Mouse (Mus musculus) hindbrain, embryonic 11.5 days (tissue): ENCODE results near the gene Alkbh2. TPM values are rescaled to one million over a fixed set of nuclear protein-coding genes. Genes with fewer than 3 reads are reported as not detected.

Experiments
- ATAC-seq: fragments of 200-750 bp; cut with Nextera tagmentation; 2 replicates; pipeline ENCODE4 v1.8.0; 2017; ENCODE audit warnings: mild to moderate bottlenecking, moderate TSS enrichment, moderate library complexity; ENCODE audit not compliant: low FRiP score
- DNase-seq: peaks from one replicate; pipeline ENCODE4 v3.0.0-alpha.2; 2015; ENCODE audit warnings: low spot score
- H3K27ac ChIP-seq: fragments of 300-500 bp; sonication (generic); 2 replicates; pipeline ENCODE4 v1.5.1; 2014; ENCODE audit warnings: mild to moderate bottlenecking, low read depth, low read length
- H3K27me3 ChIP-seq: fragments of 300-500 bp; sonication (generic); 2 replicates; pipeline ENCODE4 v1.6.1; 2014; ENCODE audit warnings: mild to moderate bottlenecking, low read length, moderate library complexity, mixed read lengths; ENCODE audit not compliant: control insufficient read depth, insufficient read depth
- H3K36me3 ChIP-seq: fragments of 300-500 bp; sonication (generic); 2 replicates; pipeline ENCODE4 v1.6.1; 2014; ENCODE audit warnings: mild to moderate bottlenecking, low read length, moderate library complexity, mixed read lengths; ENCODE audit not compliant: control insufficient read depth, insufficient read depth
- H3K4me1 ChIP-seq: fragments of 300-500 bp; sonication (generic); replicated peaks from 2 replicates; pipeline ENCODE4 v1.6.1; 2014; ENCODE audit warnings: low read length, mixed read lengths; ENCODE audit not compliant: control insufficient read depth, insufficient read depth
- H3K4me2 ChIP-seq: fragments of 300-500 bp; sonication (generic); replicated peaks from 2 replicates; pipeline ENCODE4 v1.6.1; 2014; ENCODE audit warnings: mild to moderate bottlenecking, low read depth, low read length
- H3K4me3 ChIP-seq: fragments of 300-500 bp; sonication (generic); 2 replicates; pipeline ENCODE4 v1.5.1; 2014; ENCODE audit warnings: low read depth, low read length
- H3K9ac ChIP-seq: fragments of 300-500 bp; sonication (generic); 2 replicates; pipeline ENCODE4 v1.6.1; 2014; ENCODE audit warnings: low read depth, low read length
- H3K9me3 ChIP-seq: fragments of 300-500 bp; sonication (generic); 2 replicates; pipeline ENCODE4 v1.6.1; 2016; ENCODE audit warnings: low read length; ENCODE audit not compliant: control insufficient read depth
- WGBS: fragments of 180-500 bp; shearing (Covaris S2); extraction: QIAGEN DNeasy Blood & Tissue Kit; methylation state at CpG from one replicate; pipeline ENCODE4 v1.1.7; 2014; 5-methylcytosine and 5-hydroxymethylcytosine counted together
- polyA plus RNA-seq: library from polyadenylated mRNA; unstranded; fragments of >200 nt; fragmentation: Nextera tagmentation; extraction: Ambion mirVana; gene quantifications from 2 replicates; pipeline ENCODE4 v1.2.1, GENCODE M21; 2014

Alkbh2 gene
- polyA plus RNA-seq, 1 experiment from 2014 or later = 9.4 TPM

DNA sequence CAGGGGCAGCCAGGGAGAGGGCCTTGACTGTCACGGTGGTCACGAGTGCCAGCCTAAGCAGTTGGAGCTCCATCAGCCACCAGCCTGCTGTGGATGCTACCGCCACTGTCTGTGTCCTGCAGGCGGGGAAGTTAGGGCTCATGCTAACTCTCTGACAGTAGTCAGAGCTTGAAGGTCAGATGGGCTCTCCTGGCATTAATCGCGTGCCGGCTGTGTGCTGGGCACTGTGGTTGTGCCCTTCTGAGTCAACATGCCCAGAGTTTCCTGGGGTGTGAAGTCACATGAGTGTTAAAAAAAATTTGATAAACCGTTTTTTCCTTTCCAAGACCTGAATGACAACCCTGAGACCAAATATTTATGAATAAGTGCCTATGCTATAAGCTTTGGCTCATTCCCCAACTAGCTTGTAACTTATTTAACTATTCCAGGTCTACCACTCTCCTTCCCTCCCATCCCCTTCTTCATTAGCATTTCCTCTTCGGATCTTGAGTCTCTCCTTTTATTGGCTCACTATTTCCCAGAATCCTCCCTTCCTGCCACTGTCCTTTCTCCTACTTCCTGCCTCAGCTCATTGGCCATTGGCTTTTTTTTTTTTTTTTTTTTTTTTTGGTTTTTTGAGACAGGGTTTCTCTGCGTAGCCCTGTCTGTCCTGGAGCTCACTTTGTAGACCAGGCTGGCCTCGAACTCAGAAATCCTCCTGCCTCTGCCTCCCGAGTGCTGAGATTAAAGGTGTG lies 24.5 kb upstream of the Alkbh2 start:
- Histone ChIP-seq H3K4me2 (no peak overlapping the region), H3K27me3 (no peaks in the 10 kb centered on the region), H3K36me3 (no peaks in the 10 kb centered on the region), H3K9ac (no peak overlapping the region), H3K4me3 (no peak overlapping the region), H3K9me3 (no peaks in the 10 kb centered on the region), H3K27ac (no peak overlapping the region), H3K4me1 (no peaks in the 10 kb centered on the region)
- ATAC-seq = no peak
- WGBS = 89% methylated on average over 12 of the region's 12 CpGs
- DNase-seq = no peak

DNA sequence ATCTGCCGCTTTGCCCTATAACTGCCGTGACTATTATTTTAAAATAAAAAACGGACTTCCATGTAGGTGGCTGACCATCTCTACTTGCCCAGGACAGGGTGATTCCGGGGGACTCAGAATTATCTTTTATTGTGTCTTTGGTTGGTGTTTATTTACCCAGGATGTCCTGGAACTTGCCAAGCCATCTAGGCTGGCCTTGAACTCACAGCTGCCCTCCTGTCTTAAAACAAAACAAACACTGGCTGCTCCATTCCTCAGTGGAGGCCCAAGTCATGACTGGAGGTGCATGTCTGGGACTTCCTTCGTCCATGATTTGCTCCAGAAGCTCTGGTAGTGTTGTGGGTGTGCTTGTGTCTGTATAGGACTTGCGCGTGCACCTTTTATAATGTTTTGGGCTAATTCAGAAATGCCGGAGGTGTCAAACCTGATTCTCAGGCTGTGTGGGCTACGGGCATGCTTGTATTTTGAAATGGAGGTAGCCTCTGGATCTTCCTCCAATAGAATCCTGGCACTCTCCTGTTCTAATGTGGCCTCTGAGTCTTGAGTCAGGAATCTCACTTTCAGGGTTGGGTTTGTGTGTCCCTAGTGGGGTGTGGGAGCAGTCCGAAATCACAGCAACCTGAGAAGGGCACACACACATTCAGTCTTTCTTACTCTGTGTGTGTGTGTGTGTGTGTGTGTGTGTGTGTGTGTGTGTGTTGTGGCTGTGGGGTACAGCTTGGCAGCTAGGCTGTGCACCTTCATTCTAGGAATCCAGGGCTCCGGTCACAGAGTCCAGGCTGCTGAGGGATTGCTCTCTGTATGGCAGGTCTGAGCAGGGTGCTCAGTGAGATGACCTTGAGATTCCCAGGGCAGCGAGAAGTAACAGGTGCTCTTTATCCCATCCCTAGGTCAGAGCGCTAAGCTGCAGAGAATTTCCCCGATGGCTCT lies 19.3 kb upstream of the Alkbh2 start:
- Histone ChIP-seq H3K9ac (no peak overlapping the region), H3K36me3 (no peaks in the 10 kb centered on the region), H3K4me1 (no peaks in the 10 kb centered on the region), H3K4me2 (no peak overlapping the region), H3K27me3 (no peaks in the 10 kb centered on the region), H3K9me3 (no peaks in the 10 kb centered on the region), H3K4me3 (no peak overlapping the region), H3K27ac (no peak overlapping the region)
- ATAC-seq (no peak), DNase-seq (no peak)
- 85% methylated on average over 14 of the region's 14 CpGs for WGBS

DNA sequence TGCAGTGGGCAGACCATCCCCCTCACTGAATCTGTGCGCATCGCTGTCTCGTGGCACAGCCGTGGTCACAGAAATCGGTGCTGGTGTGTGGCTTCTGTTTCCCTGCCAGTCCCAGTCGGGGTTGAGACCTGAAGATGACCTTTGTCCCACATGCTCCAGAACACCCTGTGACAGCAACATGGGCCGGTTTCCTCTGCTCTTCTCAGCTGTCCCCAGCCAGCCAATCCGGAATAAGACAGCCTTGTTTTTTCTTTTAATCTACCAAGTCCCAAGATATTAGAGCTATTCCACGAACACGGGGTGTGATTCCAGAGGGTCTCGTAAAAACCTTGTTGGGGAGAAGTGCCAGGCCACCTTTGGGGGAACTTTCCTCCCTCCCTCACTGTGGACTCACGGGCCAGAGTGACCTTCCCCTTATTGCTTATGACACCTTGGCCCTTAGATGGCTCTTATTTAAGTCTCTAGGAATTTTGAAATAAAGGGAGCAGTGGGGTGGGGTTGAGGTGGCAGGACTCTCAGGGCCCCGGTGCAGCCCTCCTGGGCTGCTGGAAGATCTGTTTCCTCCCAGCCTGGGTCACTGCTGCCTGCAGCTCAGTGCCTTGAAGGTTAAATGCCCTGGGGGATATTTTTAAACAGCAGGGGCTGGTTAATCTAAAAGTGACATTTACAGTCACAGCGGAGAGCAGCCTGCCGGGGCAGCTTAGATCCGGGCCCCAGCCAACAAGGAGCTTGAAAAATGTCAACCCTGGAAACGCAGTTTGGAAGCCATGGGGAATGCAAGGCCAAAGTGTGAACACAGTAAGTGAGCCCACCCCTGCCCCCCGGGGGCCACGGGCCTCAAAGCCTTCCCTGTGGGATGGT lies 18.2 kb upstream of the Alkbh2 start, which contains the start of gene Acacb:
Gene Acacb (plus strand): TSS at position 508 of the 861 bp plus-strand sequence.
- no peak within 1 kb of the TSS for H3K9ac ChIP-seq
- H3K4me2 ChIP-seq = no peak within 1 kb of the TSS
- H3K27me3 ChIP-seq = no peaks in the 10 kb centered on the region
- no peak for ATAC-seq
- no peak within 1 kb of the TSS for H3K4me3 ChIP-seq
- no peaks in the 10 kb centered on the region for H3K4me1 ChIP-seq
- DNase-seq = no peak
- 46% methylated on average over 19 of the region's 19 CpGs for WGBS
- H3K36me3 ChIP-seq = no peaks in the 10 kb centered on the region
- no peaks in the 10 kb centered on the region for H3K9me3 ChIP-seq
- no peak within 1 kb of the TSS for H3K27ac ChIP-seq

DNA sequence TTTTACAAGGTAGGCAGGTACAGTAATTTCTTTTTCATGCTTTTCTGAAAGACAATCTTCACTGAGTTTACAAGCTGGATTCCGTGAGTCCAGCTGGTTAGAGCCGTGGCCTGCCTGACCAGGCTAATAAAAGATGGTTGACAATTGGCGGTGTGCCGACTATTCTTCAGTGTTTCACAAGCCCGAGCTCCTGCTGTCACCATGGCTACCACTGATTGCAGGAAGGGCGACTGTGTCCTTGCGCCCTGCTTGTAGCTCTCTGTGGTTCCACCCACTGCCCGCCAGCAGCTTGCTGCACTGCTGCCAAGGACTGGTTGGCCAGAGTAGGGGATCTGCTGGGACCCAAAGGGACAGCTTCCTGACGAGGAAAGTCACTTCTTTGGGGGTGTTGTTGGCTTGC lies 11.2 kb upstream of the Alkbh2 start:
- peak; percentile 59 for DNase-seq

DNA sequence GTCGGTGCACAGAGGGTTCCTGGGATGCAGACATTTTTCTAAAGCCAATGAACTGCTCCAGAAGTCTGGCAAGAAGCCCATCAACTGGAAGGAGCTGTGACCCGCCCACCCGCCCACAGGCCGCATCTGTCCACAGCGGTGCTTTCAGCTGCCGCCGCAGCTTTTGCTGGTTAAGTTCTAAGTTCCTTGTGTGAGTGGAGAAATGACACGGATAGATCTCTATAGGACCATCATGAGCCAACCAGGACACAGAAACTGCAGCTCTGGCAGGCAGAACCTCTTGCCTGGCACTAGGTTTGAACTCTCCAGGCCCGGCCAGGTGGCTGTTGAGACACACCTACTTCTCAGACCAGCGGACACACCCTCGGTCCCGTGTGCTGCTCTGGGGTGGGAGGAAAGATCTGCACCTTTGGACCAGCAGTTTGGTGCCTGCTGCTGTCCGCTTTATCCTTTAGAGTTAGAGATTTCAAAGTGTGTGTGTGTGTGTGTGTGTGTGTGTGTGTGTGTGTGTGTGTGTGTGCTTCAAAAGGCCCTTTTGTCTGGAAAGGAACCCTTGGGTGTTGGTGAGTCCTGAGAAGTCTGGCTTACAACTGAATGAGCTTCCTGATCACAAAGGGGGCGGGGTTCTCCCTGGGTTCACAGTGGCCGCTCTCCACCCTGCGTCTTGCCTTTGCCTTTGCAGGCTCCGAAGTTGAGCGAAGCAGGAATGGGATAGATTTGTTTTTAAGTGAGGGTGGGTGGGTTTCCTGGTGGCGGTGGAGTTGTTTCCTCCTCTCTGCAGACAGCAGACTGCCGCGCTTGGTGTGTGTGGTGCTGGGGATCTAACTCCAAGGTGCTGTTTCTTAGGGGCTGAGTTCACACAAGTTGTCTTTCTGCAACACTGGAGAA lies 10.5 kb upstream of the Alkbh2 start:
- H3K4me3 ChIP-seq = no peak overlapping the region
- H3K4me1 ChIP-seq = no peaks in the 10 kb centered on the region
- H3K9ac ChIP-seq = no peak overlapping the region
- H3K27ac ChIP-seq = peak overlapping the region; percentile 51; the same call in 1 of the 2 replicates
- ATAC-seq (no peak; the same call in 1 of the 2 replicates), DNase-seq (peak; percentile 16)
- H3K36me3 ChIP-seq = no peaks in the 10 kb centered on the region
- WGBS = 76% methylated on average over 21 of the region's 21 CpGs
- no peaks in the 10 kb centered on the region for H3K27me3 ChIP-seq
- no peak overlapping the region for H3K4me2 ChIP-seq
- H3K9me3 ChIP-seq = no peaks in the 10 kb centered on the region

More for the DNA sequence above, 11.2 kb upstream of the Alkbh2 start:
- no peaks in the 10 kb centered on the region for H3K27me3 ChIP-seq
- no peak overlapping the region for H3K4me3 ChIP-seq
- H3K9ac ChIP-seq = no peak overlapping the region
- peak; percentile 33; the same call in 1 of the 2 replicates for ATAC-seq
- H3K4me2 ChIP-seq = no peak overlapping the region
- no peaks in the 10 kb centered on the region for H3K4me1 ChIP-seq
- no peaks in the 10 kb centered on the region for H3K9me3 ChIP-seq
- 42% methylated on average over 9 of the region's 9 CpGs for WGBS
- no peaks in the 10 kb centered on the region for H3K36me3 ChIP-seq
- 0 out of 2 replicates have a peak overlapping the region, but pooled peaks have one; percentile 51 for H3K27ac ChIP-seq

DNA sequence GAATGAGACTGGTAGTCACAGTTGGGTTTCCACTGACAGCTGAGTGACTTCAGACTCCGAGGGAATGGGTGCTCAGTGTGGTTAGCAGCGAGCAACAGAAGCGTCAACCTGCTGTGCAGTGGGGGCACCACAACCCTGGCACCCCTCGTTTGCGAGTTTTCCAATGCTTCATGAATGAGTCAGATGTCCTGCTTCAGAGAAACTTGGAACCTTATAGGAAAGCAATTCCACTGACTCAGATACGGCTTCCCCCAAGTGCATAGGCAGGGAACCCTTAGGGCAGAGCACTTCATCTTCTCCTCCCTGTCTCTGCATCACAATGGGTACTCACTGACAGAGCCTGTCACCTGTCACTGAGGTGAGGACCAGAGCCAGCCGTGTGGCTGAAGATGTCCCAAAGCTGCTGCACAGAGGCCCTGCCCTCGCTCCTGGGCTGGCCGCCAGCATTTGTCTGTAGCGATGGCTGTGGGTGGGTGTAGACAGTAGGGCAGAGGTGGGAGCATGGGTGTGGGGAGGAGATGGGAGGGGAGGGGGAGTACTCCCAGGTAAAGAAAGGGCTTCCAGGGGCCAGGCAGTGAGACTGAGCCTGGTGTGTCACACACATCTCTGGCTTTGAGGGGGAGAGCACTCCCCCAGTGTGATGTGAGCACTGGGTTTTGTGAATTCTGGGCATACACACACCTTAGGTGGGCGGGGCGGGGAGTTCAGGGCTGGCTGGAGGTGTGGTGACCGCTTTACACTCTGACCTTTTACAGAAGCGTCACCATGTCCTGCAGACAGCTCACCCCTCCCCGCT lies 9.7 kb upstream of the Alkbh2 start:
- Histone ChIP-seq H3K4me3 (no peak overlapping the region), H3K4me2 (no peak overlapping the region), H3K4me1 (no peaks in the 10 kb centered on the region), H3K9ac (no peak overlapping the region), H3K9me3 (no peaks in the 10 kb centered on the region), H3K27ac (no peak overlapping the region), H3K36me3 (no peaks in the 10 kb centered on the region), H3K27me3 (no peaks in the 10 kb centered on the region)
- ATAC-seq (no peak), DNase-seq (no peak)
- 88% methylated on average over 15 of the region's 15 CpGs for WGBS

DNA sequence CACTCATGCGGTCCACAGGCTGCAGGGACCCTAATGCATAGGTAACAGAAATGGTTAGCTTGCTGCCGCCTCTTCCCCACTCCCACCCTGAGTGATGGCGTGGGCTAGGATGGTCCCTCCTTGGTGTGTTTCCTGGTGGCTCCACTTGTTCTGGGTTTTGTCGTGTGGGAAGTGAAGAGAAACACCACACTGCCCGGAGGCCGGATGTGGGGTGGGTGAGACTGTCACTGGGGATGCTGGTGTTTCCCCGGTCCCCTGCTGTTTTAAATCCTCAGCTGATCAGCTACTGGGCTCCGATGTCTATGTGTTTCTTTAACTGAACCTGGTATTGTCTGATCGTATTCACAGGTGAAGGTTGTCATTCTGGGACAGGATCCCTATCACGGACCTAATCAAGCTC lies 7.5 kb upstream of the Alkbh2 start:
- Histone ChIP-seq H3K9me3 (no peaks in the 10 kb centered on the region), H3K27ac (no peak overlapping the region), H3K9ac (no peak overlapping the region), H3K27me3 (no peaks in the 10 kb centered on the region), H3K4me2 (no peak overlapping the region), H3K36me3 (no peaks in the 10 kb centered on the region), H3K4me3 (no peak overlapping the region), H3K4me1 (no peaks in the 10 kb centered on the region)
- 91% methylated on average over 10 of the region's 10 CpGs for WGBS
- ATAC-seq (no peak), DNase-seq (no peak)
